Mouse (Mus musculus): ENCODE results near the gene Hfe.
A peak's percentile ranks its signal among the peaks of the same experiment; 100 is the strongest.

Hfe gene

GRCm38 (mm10) chr13:23710374-23711089 is at the start of gene Hfe:
TSS of gene Hfe (minus strand) at chr13:23710854.
- DNase-seq (ENCODE audit: low spot score in 2 of 2): peak in 1 of 2 experiments; percentile 40

GRCm38 (mm10) chr13:23759916-23760239 is 49.2 kb upstream of the Hfe start:
- no peak for DNase-seq (ENCODE audit: low spot score in 2 of 2)

- no peak for DNase-seq (ENCODE audit: low spot score in 2 of 2)
These were observed 48.7 kb upstream of the Hfe start for GRCm38 (mm10) chr13:23759251-23759771.

- no peak for DNase-seq (ENCODE audit: low spot score in 2 of 2)
These were observed 47.3 kb upstream of the Hfe start for GRCm38 (mm10) chr13:23757921-23758320.

GRCm38 (mm10) chr13:23757211-23757773 is 46.6 kb upstream of the Hfe start:
- DNase-seq (ENCODE audit: low spot score in 2 of 2): no peak

GRCm38 (mm10) chr13:23756790-23757189 is 46.1 kb upstream of the Hfe start, which contains the start of gene Hist1h4b:
TSS of gene Hist1h4b (plus strand) at chr13:23757013.
- DNase-seq (ENCODE audit: low spot score in 2 of 2): peak; percentile 84 to 97

- DNase-seq (ENCODE audit: low spot score in 2 of 2): no peak
These were observed 44.3 kb upstream of the Hfe start for GRCm38 (mm10) chr13:23755000-23755399.

- DNase-seq (ENCODE audit: low spot score in 2 of 2): no peak
These were observed 42.8 kb upstream of the Hfe start for GRCm38 (mm10) chr13:23753314-23754078.

GRCm38 (mm10) chr13:23752742-23753172 is 42.1 kb upstream of the Hfe start:
- DNase-seq (ENCODE audit: low spot score in 2 of 2): no peak

- DNase-seq (ENCODE audit: low spot score in 2 of 2): peak; percentile 91 to 97
These were observed 41.5 kb upstream of the Hfe start, which contains the start of gene Hist1h3b for GRCm38 (mm10) chr13:23752067-23752741. TSS of gene Hist1h3b (plus strand) at chr13:23752267.

GRCm38 (mm10) chr13:23751478-23751956 is 40.9 kb upstream of the Hfe start:
- peak in 1 of 2 experiments; percentile 5 for DNase-seq (ENCODE audit: low spot score in 2 of 2)

GRCm38 (mm10) chr13:23750839-23751477 is 40.3 kb upstream of the Hfe start, which contains the start of gene Hist1h2ab:
TSS of gene Hist1h2ab (plus strand) at chr13:23751126.
- peak; percentile 47 to 51 for DNase-seq (ENCODE audit: low spot score in 2 of 2)

GRCm38 (mm10) chr13:23749563-23750121 is 39.0 kb upstream of the Hfe start:
- DNase-seq (ENCODE audit: low spot score in 2 of 2): no peak

GRCm38 (mm10) chr13:23747892-23748288 is 37.2 kb upstream of the Hfe start:
- DNase-seq (ENCODE audit: low spot score in 2 of 2): no peak

GRCm38 (mm10) chr13:23747081-23747891 is 36.6 kb upstream of the Hfe start:
- no peak for DNase-seq (ENCODE audit: low spot score in 2 of 2)

- peak; percentile 78 to 87 for DNase-seq (ENCODE audit: low spot score in 2 of 2)
These were observed 35.8 kb upstream of the Hfe start, which contains the start of gene Hist1h2bb for GRCm38 (mm10) chr13:23746201-23747080. TSS of gene Hist1h2bb (plus strand) at chr13:23746734.

- DNase-seq (ENCODE audit: low spot score in 2 of 2): peak; percentile 75 to 91
These were observed 34.9 kb upstream of the Hfe start, which contains the start of gene Hist1h3c for GRCm38 (mm10) chr13:23745381-23746161. TSS of gene Hist1h3c (minus strand) at chr13:23745602.

Data from frontal cortex, postnatal 36 days (tissue).